Comparison of ENCODE assay signal across 8 mouse cellular contexts in genomic region chr1:128357452-128357851, GRCm38 (mm10). TPM values are rescaled to one million over a fixed set of nuclear protein-coding genes. Genes with fewer than 3 reads are reported as not detected.
DNase-seq lines count a peak whose midpoint lies in the region; ATAC-seq lines count a peak whose summit lies in the region.

No protein-coding gene starts in this region.

- H3K4me3 ChIP-seq in heart, embryonic 12.5 days: peak overlapping the region; percentile 70
- peak overlapping the region; percentile 84 for H3K4me3 ChIP-seq in embryonic facial prominence, embryonic 15.5 days (replicated peaks)

- peak overlapping the region; percentile 13 for H3K27ac ChIP-seq in heart, embryonic 12.5 days (ENCODE audit: poor library complexity, severe bottlenecking)
- no peak overlapping the region for H3K27ac ChIP-seq in embryonic facial prominence, embryonic 15.5 days (replicated peaks)

- DNase-seq in heart, postnatal 36 days: no peak
- DNase-seq in liver: peak; percentile 35
- DNase-seq in thymus, postnatal 4 days: peak; percentile 28
- DNase-seq in left cerebral cortex, adult 8-10 months (ENCODE audit: low spot score in 2 of 2): no peak
- DNase-seq in left cerebral cortex, adult 18-20 months (ENCODE audit: low spot score in 2 of 2): no peak

- ATAC-seq in heart, embryonic 12.5 days (ENCODE audit: insufficient number of reproducible peaks, low FRiP score): no peak
- ATAC-seq in CD4-positive, CD25-positive, alpha-beta regulatory T cell, adult 4 months: peak; percentile 26
- ATAC-seq in embryonic facial prominence, embryonic 15.5 days (ENCODE audit: insufficient number of reproducible peaks, low FRiP score, low TSS enrichment, low read depth): no peak

- intact Hi-C loops in heart, postnatal 36 days (cut with DNase I): no loop called here

- WGBS in heart, embryonic 12.5 days: 40% methylated on average over 3 of the region's 3 CpGs
- whole genome bisulfite sequencing in embryonic facial prominence, embryonic 15.5 days: 43% methylated on average over 3 of the region's 3 CpGs

- H3K9me3 ChIP-seq in heart, embryonic 12.5 days (replicated peaks): no peaks in the 10 kb centered on the region
- no peaks in the 10 kb centered on the region for H3K9me3 ChIP-seq in embryonic facial prominence, embryonic 15.5 days (replicated peaks)

- H3K36me3 ChIP-seq in heart, embryonic 12.5 days: peaks cover 48% of the 10 kb centered on the region
- H3K36me3 ChIP-seq in embryonic facial prominence, embryonic 15.5 days: peaks cover 27% of the 10 kb centered on the region

- no peaks in the 10 kb centered on the region for H3K27me3 ChIP-seq in heart, embryonic 12.5 days (replicated peaks)
- H3K27me3 ChIP-seq in embryonic facial prominence, embryonic 15.5 days: no peaks in the 10 kb centered on the region

- H3K4me2 ChIP-seq in heart, embryonic 12.5 days: peak overlapping the region; percentile 76
- peak overlapping the region; percentile 63 for H3K4me2 ChIP-seq in embryonic facial prominence, embryonic 15.5 days (replicated peaks)

- peaks cover 28% of the 10 kb centered on the region for H3K4me1 ChIP-seq in heart, embryonic 12.5 days (replicated peaks)
- peaks cover 26% of the 10 kb centered on the region for H3K4me1 ChIP-seq in embryonic facial prominence, embryonic 15.5 days

- peak overlapping the region; percentile 35 for H3K9ac ChIP-seq in heart, embryonic 12.5 days
- H3K9ac ChIP-seq in embryonic facial prominence, embryonic 15.5 days: no peak overlapping the region

RNA-seq across cellular contexts. Expression of gene Mcm6, which starts 2.0 kb away (rescaled TPM):
- 187 TPM in 2 replicates for polyA plus RNA-seq in heart, embryonic 12.5 days (2016; fragmentation: Nextera tagmentation; extraction: Ambion mirVana)
- total RNA-seq in heart, postnatal 36 days (2021): 1 to 10 TPM; 6.3 to 7.0 TPM
- 100 to 1,000 TPM in 1 of 2 experiments, 10 to 100 TPM in 1; 95.2 to 114 TPM for polyA plus RNA-seq in CD4-positive, CD25-positive, alpha-beta regulatory T cell, adult 4 months (2017; shearing (Covaris generic))
- 175 and 183 TPM in 2 replicates for polyA plus RNA-seq in embryonic facial prominence, embryonic 15.5 days (2015; fragmentation: Nextera tagmentation; extraction: Ambion mirVana)
- 1 to 10 TPM; 6.1 to 8.7 (median 7.3) TPM for total RNA-seq in left cerebral cortex, adult 8-10 months (2022)
- 1 to 10 TPM; 5.4 to 6.7 TPM for total RNA-seq in left cerebral cortex, adult 18-20 months (2021)

RNA-seq across cellular contexts. Expression of gene Lct, which starts 29.3 kb away (rescaled TPM):
- 0.05 and 0.10 TPM in 2 replicates for polyA plus RNA-seq in heart, embryonic 12.5 days (2016; fragmentation: Nextera tagmentation; extraction: Ambion mirVana)
- total RNA-seq in heart, postnatal 36 days (2021): not detected
- under 1 TPM; 0.11 to 0.13 TPM for polyA plus RNA-seq in CD4-positive, CD25-positive, alpha-beta regulatory T cell, adult 4 months (2017; shearing (Covaris generic))
- polyA plus RNA-seq in embryonic facial prominence, embryonic 15.5 days (2015; fragmentation: Nextera tagmentation; extraction: Ambion mirVana): 0.07 and 0.08 TPM in 2 replicates
- total RNA-seq in left cerebral cortex, adult 8-10 months (2022): 1 to 10 TPM; 1.0 to 1.2 (median 1.1) TPM
- 1 to 10 TPM; 1.2 to 1.3 TPM for total RNA-seq in left cerebral cortex, adult 18-20 months (2021)

RNA-seq across cellular contexts. Expression of gene Dars, which starts 59.7 kb away (rescaled TPM):
- 110 and 117 TPM in 2 replicates for polyA plus RNA-seq in heart, embryonic 12.5 days (2016; fragmentation: Nextera tagmentation; extraction: Ambion mirVana)
- total RNA-seq in heart, postnatal 36 days (2021): 10 to 100 TPM; 63.4 to 64.6 TPM
- 100 to 1,000 TPM; 150 to 165 TPM for polyA plus RNA-seq in CD4-positive, CD25-positive, alpha-beta regulatory T cell, adult 4 months (2017; shearing (Covaris generic))
- polyA plus RNA-seq in embryonic facial prominence, embryonic 15.5 days (2015; fragmentation: Nextera tagmentation; extraction: Ambion mirVana): 134 and 139 TPM in 2 replicates
- total RNA-seq in left cerebral cortex, adult 8-10 months (2022): 10 to 100 TPM; 54.0 to 57.0 (median 55.8) TPM
- total RNA-seq in left cerebral cortex, adult 18-20 months (2021): 10 to 100 TPM; 52.3 to 56.0 TPM

Comparison
In these comparisons a context has a peak if more than half of its experiments do, and no peak if none do; other contexts are left out.
1. DNase-seq: peak in liver (single experiment) and thymus, postnatal 4 days (single experiment); none in heart, postnatal 36 days (0 of 2), left cerebral cortex, adult 8-10 months (0 of 2) and left cerebral cortex, adult 18-20 months (0 of 2).